Mouse (Mus musculus) heart, embryonic 14.5 days (tissue): ENCODE measurements around the gene Usp35. TPM values are rescaled to one million over a fixed set of nuclear protein-coding genes. Genes with fewer than 3 reads are reported as not detected.

Experiments
- ATAC-seq: fragments of 200-750 bp; cut with Nextera tagmentation; 2 replicates; pipeline ENCODE4 v1.8.0; 2017; ENCODE audit warnings: low read depth, moderate TSS enrichment; ENCODE audit not compliant: insufficient number of reproducible peaks, insufficient read depth, low FRiP score
- H3K27ac ChIP-seq, 2 experiments: fragments of 200-500 bp in 1 of 2; fragments of 300-500 bp in 1 of 2; sonication (generic) in 1 of 2; replicated peaks in 1 of 2; 2 replicates each; pipeline ENCODE4 v1.5.1; 2012 to 2014; ENCODE audit warnings: low read depth in 2 of 2, low read length in 2 of 2, control low read depth in 1 of 2, mild to moderate bottlenecking in 1 of 2, mixed read lengths in 1 of 2; ENCODE audit not compliant: control insufficient read depth in 1 of 2, insufficient read depth in 1 of 2
- H3K27me3 ChIP-seq: fragments of 300-500 bp; sonication (generic); 2 replicates; pipeline ENCODE4 v1.6.1; 2014; ENCODE audit warnings: mild to moderate bottlenecking, low read length, control low read depth; ENCODE audit not compliant: control insufficient read depth, insufficient read depth
- H3K36me3 ChIP-seq: fragments of 300-500 bp; sonication (generic); 2 replicates; pipeline ENCODE4 v1.6.1; 2014; ENCODE audit warnings: mild to moderate bottlenecking, control low read depth, low read length, mixed read lengths; ENCODE audit not compliant: control insufficient read depth, insufficient read depth
- H3K4me1 ChIP-seq, 2 experiments: fragments of 200-500 bp in 1 of 2; fragments of 300-500 bp in 1 of 2; sonication (generic) in 1 of 2; 2 replicates each; pipeline ENCODE4 v1.6.1; 2012 to 2014; ENCODE audit warnings: low read length in 2 of 2, control low read depth in 1 of 2, mixed read lengths in 1 of 2; ENCODE audit not compliant: control insufficient read depth in 2 of 2, insufficient read depth in 2 of 2
- H3K4me2 ChIP-seq: fragments of 300-500 bp; sonication (generic); 2 replicates; pipeline ENCODE4 v1.6.1; 2014; ENCODE audit warnings: mild to moderate bottlenecking, low read length
- H3K4me3 ChIP-seq, 2 experiments: fragments of 200-500 bp in 1 of 2; fragments of 300-500 bp in 1 of 2; sonication (generic) in 1 of 2; 2 replicates each; pipeline ENCODE4 v1.5.1; 2012 to 2014; ENCODE audit warnings: low read length in 2 of 2, mild to moderate bottlenecking in 2 of 2, control low read depth in 1 of 2, low read depth in 1 of 2, moderate library complexity in 1 of 2; ENCODE audit not compliant: control insufficient read depth in 1 of 2, insufficient read depth in 1 of 2
- H3K9ac ChIP-seq: fragments of 300-500 bp; sonication (generic); 2 replicates; pipeline ENCODE4 v1.6.1; 2014; ENCODE audit warnings: mild to moderate bottlenecking, low read length
- H3K9me3 ChIP-seq: fragments of 300-500 bp; sonication (generic); 2 replicates; pipeline ENCODE4 v1.6.1; 2016; ENCODE audit warnings: low read length, control low read depth; ENCODE audit not compliant: control insufficient read depth
- whole genome bisulfite sequencing: fragments of 180-500 bp; shearing (Covaris S2); extraction: QIAGEN DNeasy Blood & Tissue Kit; methylation state at CpG from one replicate; pipeline ENCODE4 v1.1.7; 2014; 5-methylcytosine and 5-hydroxymethylcytosine counted together
- polyA plus RNA-seq: library from polyadenylated mRNA; unstranded; fragments of >200 nt; fragmentation: Nextera tagmentation; extraction: Ambion mirVana; gene quantifications from 2 replicates; pipeline ENCODE4 v1.2.1, GENCODE M21; 2014

The Usp35 gene
- polyA plus RNA-seq, 1 experiment from 2014 or later: 1.6 TPM

GRCm38 (mm10) chr7:97338593-97338992 lies 6.8 kb upstream of the Usp35 start:
- ATAC-seq: no peak

GRCm38 (mm10) chr7:97336678-97337077 lies 4.9 kb upstream of the Usp35 start:
- peaks cover 12 to 17% of the 10 kb centered on the region in 2 experiments for H3K4me1 ChIP-seq
- no peaks in the 10 kb centered on the region for H3K9me3 ChIP-seq
- no peak overlapping the region for H3K9ac ChIP-seq
- no peak overlapping the region for H3K27ac ChIP-seq
- 57% methylated on average over 1 of the region's 1 CpGs for WGBS
- no peaks in the 10 kb centered on the region for H3K36me3 ChIP-seq
- no peak overlapping the region for H3K4me3 ChIP-seq
- no peaks in the 10 kb centered on the region for H3K27me3 ChIP-seq
- H3K4me2 ChIP-seq: no peak overlapping the region
- no peak for ATAC-seq

More at GRCm38 (mm10) chr7:97338593-97338992, 6.8 kb upstream of the Usp35 start:
- no peak overlapping the region for H3K4me3 ChIP-seq
- H3K9me3 ChIP-seq: no peaks in the 10 kb centered on the region
- WGBS: 84% methylated on average over 4 of the region's 4 CpGs
- H3K9ac ChIP-seq: no peak overlapping the region
- H3K4me1 ChIP-seq: peaks cover 9 to 10% of the 10 kb centered on the region in 2 experiments
- no peak overlapping the region for H3K4me2 ChIP-seq
- no peaks in the 10 kb centered on the region for H3K27me3 ChIP-seq
- no peak overlapping the region for H3K27ac ChIP-seq
- H3K36me3 ChIP-seq: no peaks in the 10 kb centered on the region

DNA sequence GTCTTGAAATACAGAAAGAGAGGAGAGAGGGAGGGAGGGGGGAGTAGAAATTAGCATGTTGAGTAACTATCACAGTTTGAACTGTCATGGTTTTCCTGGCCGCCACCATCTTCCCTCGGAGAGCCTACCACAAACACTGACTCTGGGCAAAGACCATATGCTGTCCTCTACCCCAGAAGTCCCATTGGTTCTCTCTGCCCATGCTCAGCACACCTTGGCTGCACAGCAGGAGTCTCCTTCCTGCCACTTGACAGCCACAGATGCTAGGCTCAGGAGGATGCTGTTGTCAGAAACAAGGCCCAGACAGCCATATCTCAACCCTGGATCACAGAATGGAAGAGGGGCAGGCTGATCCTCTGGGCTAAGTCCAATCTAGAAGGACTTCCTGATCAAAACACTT lies 2.6 kb upstream of the Usp35 start:
- Histone ChIP-seq H3K4me1 (peaks cover 14 to 21% of the 10 kb centered on the region in 2 experiments), H3K9ac (no peak overlapping the region)
- 85% methylated on average over 2 of the region's 2 CpGs for WGBS

DNA sequence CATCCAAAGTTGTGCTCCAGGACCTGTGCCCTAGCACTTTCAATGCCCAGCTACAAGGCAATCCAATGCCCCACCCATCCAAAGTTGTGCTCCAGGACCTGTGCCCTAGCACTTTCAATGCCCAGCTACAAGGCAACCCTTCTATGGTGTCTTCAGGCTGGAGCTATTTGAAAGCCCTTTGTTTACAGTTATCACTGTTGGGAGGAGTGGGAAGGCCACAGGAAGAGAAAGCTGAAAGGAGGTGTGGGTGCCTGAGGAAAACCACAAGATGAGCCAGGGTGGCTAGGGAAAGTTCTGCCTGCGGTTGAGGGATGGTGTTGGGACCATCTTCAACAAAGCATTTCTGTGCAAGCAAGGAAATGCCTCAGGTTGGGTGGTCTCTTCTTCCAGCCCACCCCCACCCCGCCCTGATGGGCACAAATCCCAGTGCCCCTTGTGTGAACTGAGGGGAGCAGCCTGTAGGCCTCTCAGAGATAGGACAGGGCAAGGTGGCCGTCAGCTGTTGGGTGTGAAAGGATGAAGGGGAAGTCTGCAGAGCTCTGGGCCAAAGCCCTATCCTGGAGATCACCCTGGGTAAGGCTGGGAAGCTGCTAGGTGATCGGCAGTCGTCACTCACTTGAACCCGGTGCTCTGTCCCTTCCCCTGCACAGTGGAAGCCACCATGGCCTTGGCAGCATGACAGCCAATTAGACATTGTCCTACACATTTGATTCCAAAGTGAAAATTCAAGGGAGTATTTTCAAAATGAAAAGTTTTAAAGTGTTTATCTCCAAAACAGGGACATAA lies 1.5 kb upstream of the Usp35 start:
- WGBS: 71% methylated on average over 6 of the region's 6 CpGs
- Histone ChIP-seq H3K4me3 (peak overlapping the region in 1 of 2 experiments; percentile 72; a peak in 1 of 4 replicates), H3K27me3 (no peaks in the 10 kb centered on the region), H3K4me2 (peak overlapping the region; percentile 89), H3K27ac (no peak overlapping the region), H3K36me3 (no peaks in the 10 kb centered on the region), H3K9ac (no peak overlapping the region), H3K9me3 (no peaks in the 10 kb centered on the region), H3K4me1 (peaks cover 11 to 18% of the 10 kb centered on the region in 2 experiments)
- ATAC-seq: no peak

More for the DNA sequence above, 2.6 kb upstream of the Usp35 start:
- no peak overlapping the region for H3K4me3 ChIP-seq
- H3K36me3 ChIP-seq: no peaks in the 10 kb centered on the region
- H3K27ac ChIP-seq: no peak overlapping the region
- no peaks in the 10 kb centered on the region for H3K27me3 ChIP-seq
- no peaks in the 10 kb centered on the region for H3K9me3 ChIP-seq
- no peak for ATAC-seq
- H3K4me2 ChIP-seq: no peak overlapping the region

DNA sequence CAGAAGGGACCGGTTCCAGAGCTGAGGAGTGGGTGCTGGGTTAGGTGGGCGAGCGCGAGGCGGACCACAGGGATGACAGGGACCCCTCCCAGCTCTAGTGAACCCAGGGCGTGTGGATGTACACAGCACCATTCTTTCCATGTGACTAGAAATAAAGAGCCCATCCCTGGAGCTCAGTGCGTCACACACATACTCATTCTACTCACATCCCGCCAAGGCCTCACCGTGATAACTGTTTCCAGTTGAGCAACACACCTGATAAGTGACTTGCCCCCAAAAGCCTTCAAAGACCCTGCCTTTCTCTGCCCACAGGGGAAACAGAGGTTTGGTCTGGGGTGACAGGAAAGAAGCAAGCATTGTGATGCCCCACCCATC lies 834 bp upstream of the Usp35 start:
- H3K36me3 ChIP-seq: no peaks in the 10 kb centered on the region
- 0 out of 4 replicates have a peak overlapping the region, but pooled peaks of 1 of the 2 experiments have one; percentile 22 for H3K27ac ChIP-seq
- peak overlapping the region; percentile 72 to 86 for H3K4me3 ChIP-seq
- peak overlapping the region; percentile 83 for H3K9ac ChIP-seq
- peaks cover 11 to 12% of the 10 kb centered on the region in 2 experiments for H3K4me1 ChIP-seq
- no peak; the same call in 1 of the 2 replicates for ATAC-seq
- peak overlapping the region; percentile 89 for H3K4me2 ChIP-seq
- no peaks in the 10 kb centered on the region for H3K27me3 ChIP-seq
- WGBS: 4% methylated on average over 9 of the region's 9 CpGs
- H3K9me3 ChIP-seq: no peaks in the 10 kb centered on the region

DNA sequence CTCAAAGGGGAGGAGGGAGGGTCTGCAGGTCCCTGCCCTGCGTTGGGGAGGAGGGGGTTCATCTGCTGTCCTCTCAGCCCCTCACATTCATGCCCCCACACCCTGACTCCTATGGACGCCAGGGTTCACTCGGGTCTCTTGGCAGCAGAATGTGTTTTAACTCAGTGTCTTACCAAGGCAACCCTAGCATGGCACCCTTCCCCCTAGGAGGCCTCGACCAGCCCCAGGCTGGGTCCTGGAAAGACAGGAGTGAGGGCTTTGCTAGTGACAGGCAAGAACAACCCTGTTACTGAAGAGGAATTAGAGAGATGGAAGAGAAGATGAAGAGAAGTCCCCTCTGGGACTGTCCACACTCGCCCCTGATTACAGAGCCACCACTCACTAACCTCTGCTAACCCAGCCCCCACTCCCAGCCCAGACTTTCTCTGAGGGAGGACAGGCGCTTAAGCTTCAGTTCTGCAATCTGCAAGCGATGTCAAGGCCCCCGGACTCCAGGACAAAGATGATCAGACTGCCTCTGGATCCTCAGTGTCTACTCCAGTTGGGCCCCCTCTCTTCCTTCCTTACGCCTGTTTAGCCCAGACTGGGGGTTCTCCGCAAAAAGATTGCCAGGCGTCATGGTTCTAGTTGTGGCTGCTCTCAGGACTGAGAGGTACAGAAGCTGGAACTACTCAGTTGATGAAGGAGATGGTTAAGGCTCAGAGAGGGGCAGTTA lies 732 bp downstream of the Usp35 start:
- peaks cover 11 to 12% of the 10 kb centered on the region in 2 experiments for H3K4me1 ChIP-seq
- peaks cover 14% of the 10 kb centered on the region for H3K27me3 ChIP-seq
- no peak overlapping the region for H3K27ac ChIP-seq
- peak overlapping the region; percentile 74 for H3K9ac ChIP-seq
- WGBS: 58% methylated on average over 11 of the region's 11 CpGs
- H3K36me3 ChIP-seq: no peaks in the 10 kb centered on the region
- ATAC-seq: no peak
- H3K4me3 ChIP-seq: peak overlapping the region; percentile 72 to 75
- peak overlapping the region; percentile 65 for H3K4me2 ChIP-seq
- H3K9me3 ChIP-seq: no peaks in the 10 kb centered on the region

DNA sequence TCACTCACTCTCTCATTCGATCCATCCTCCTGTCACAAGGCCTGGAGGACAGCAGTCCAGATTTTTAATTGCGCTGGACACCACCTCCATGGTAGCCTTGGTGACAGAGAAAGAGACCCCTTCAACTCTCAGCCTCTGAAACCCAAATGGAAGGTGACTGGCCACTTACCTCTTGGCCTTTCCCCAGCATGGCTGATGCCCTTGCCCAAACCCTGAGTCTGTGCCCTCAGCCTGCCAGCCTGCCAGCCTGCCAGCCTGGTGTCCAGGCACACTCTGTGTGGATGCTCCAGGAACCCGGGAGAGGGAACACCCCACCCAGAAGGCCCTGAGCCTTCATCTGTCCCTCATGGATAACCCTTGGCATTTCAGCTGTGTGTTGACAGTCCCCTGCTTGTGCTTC lies 2.1 kb downstream of the Usp35 start:
- Histone ChIP-seq H3K4me2 (no peak overlapping the region), H3K4me3 (no peak overlapping the region), H3K27ac (no peak overlapping the region), H3K4me1 (peaks cover 11 to 12% of the 10 kb centered on the region in 2 experiments), H3K27me3 (peaks cover 29% of the 10 kb centered on the region), H3K36me3 (no peaks in the 10 kb centered on the region), H3K9ac (no peak overlapping the region), H3K9me3 (no peaks in the 10 kb centered on the region)
- ATAC-seq: no peak
- WGBS: 81% methylated on average over 3 of the region's 3 CpGs
